Mouse (Mus musculus) MEL (cell line): ENCODE results near the gene Daxx. TPM values are rescaled to one million over a fixed set of nuclear protein-coding genes. Genes with fewer than 3 reads are reported as not detected.
"Not testable (repeated sequence)": the region's sequence is repeated elsewhere in the genome, so short reads cannot be mapped to it uniquely, and the experiment has no call there.

Source experiments
- DNase-seq: peaks from one replicate; pipeline ENCODE4 v3.0.0; 2011; ENCODE audit warnings: low read depth, low spot score
- H3K27ac ChIP-seq: 2 replicates; pipeline ENCODE4 v1.5.1; 2012; ENCODE audit warnings: low read depth, mild to moderate bottlenecking, control low read depth, low read length, moderate library complexity; ENCODE audit not compliant: control insufficient read depth
- H3K27me3 ChIP-seq, 2 experiments: fragments of 150-350 bp in 1 of 2; sonication (generic) in 1 of 2; 2 replicates each; pipeline ENCODE4 v1.6.1; 2012; ENCODE audit warnings: low read length in 2 of 2, mild to moderate bottlenecking in 2 of 2, improper control_type of control experiment in 1 of 2, moderate library complexity in 1 of 2; ENCODE audit not compliant: insufficient read depth in 2 of 2, control insufficient read depth in 1 of 2
- H3K36me3 ChIP-seq, 2 experiments: 2 replicates each; pipeline ENCODE4 v1.6.1; 2012 to 2014; ENCODE audit warnings: low read length in 2 of 2, improper control_type of control experiment in 1 of 2, inconsistent platforms in 1 of 2, mild to moderate bottlenecking in 1 of 2; ENCODE audit not compliant: insufficient read depth in 2 of 2, control insufficient read depth in 1 of 2
- H3K4me1 ChIP-seq, 2 experiments: fragments of 150-350 bp in 1 of 2; sonication (generic) in 1 of 2; 2 replicates each; pipeline ENCODE4 v1.6.1; 2012; ENCODE audit warnings: low read length in 2 of 2, improper control_type of control experiment in 1 of 2, mild to moderate bottlenecking in 1 of 2; ENCODE audit not compliant: insufficient read depth in 2 of 2, control insufficient read depth in 1 of 2
- H3K4me3 ChIP-seq, 2 experiments: fragments of 150-350 bp in 1 of 2; sonication (generic) in 1 of 2; 2 replicates each; pipeline ENCODE4 v1.5.1; 2012; ENCODE audit warnings: low read depth in 2 of 2, low read length in 2 of 2, mild to moderate bottlenecking in 2 of 2, moderate library complexity in 2 of 2, control low read depth in 1 of 2, improper control_type of control experiment in 1 of 2; ENCODE audit not compliant: control insufficient read depth in 1 of 2, insufficient read depth in 1 of 2
- H3K79me2 ChIP-seq: 2 replicates; pipeline ENCODE4 v1.6.1; 2012; ENCODE audit warnings: mild to moderate bottlenecking, low read length, moderate library complexity; ENCODE audit not compliant: control insufficient read depth, poor library complexity, insufficient read depth
- H3K9ac ChIP-seq: 2 replicates; pipeline ENCODE4 v1.6.1; 2012; ENCODE audit warnings: low read depth, mild to moderate bottlenecking, control low read depth, low read length, moderate library complexity; ENCODE audit not compliant: control insufficient read depth, poor library complexity, severe bottlenecking
- H3K9me3 ChIP-seq: fragments of 150-350 bp; sonication (generic); replicated peaks from 2 replicates; pipeline ENCODE4 v1.6.1; 2012; ENCODE audit warnings: mild to moderate bottlenecking, low read length, improper control_type of control experiment, moderate library complexity; ENCODE audit not compliant: insufficient read depth
- BHLHE40 ChIP-seq: IDR thresholded peaks from 2 replicates; pipeline ENCODE4 v1.6.1; 2012; ENCODE audit warnings: low read depth, mild to moderate bottlenecking, inconsistent platforms, low read length, improper control_type of control experiment, borderline replicate concordance
- CTCF ChIP-seq, 3 experiments: IDR thresholded peaks in 2 of 3; conservative IDR thresholded peaks in 1 of 3; 2 replicates each; pipeline ENCODE4 v1.5.1; 2011 to 2012; ENCODE audit warnings: low read length in 3 of 3, low read depth in 2 of 3, mild to moderate bottlenecking in 2 of 3, improper control_type of control experiment in 1 of 3, inconsistent platforms in 1 of 3, mixed read lengths in 1 of 3, moderate library complexity in 1 of 3; ENCODE audit not compliant: control insufficient read depth in 1 of 3, insufficient read depth in 1 of 3, poor library complexity in 1 of 3, severe bottlenecking in 1 of 3
- GATA1 ChIP-seq: IDR thresholded peaks from 2 replicates; pipeline ENCODE4 v1.6.1; 2011; ENCODE audit warnings: low read depth, low read length, improper control_type of control experiment
- KAT2A ChIP-seq: conservative IDR thresholded peaks from 2 replicates; pipeline ENCODE4 v1.6.1; 2012; ENCODE audit warnings: low read depth, low read length, improper control_type of control experiment, inconsistent platforms
- MAFK ChIP-seq: IDR thresholded peaks from 2 replicates; pipeline ENCODE4 v1.6.1; 2011; ENCODE audit warnings: low read depth, mild to moderate bottlenecking, low read length, improper control_type of control experiment, borderline replicate concordance
- MYB ChIP-seq: IDR thresholded peaks from 2 replicates; pipeline ENCODE4 v1.6.1; 2011; ENCODE audit warnings: mild to moderate bottlenecking, low read depth, low read length, improper control_type of control experiment
- NELFE ChIP-seq: IDR thresholded peaks from 2 replicates; pipeline ENCODE4 v1.6.1; 2011; ENCODE audit warnings: low read depth, low read length, improper control_type of control experiment
- RCOR1 ChIP-seq: IDR thresholded peaks from 2 replicates; pipeline ENCODE4 v1.6.1; 2012; ENCODE audit warnings: low read depth, mild to moderate bottlenecking, inconsistent platforms, low read length, improper control_type of control experiment
- TCF12 ChIP-seq: IDR thresholded peaks from 2 replicates; pipeline ENCODE4 v1.6.1; 2014; ENCODE audit warnings: low read depth, mild to moderate bottlenecking, inconsistent platforms, low read length, improper control_type of control experiment, moderate library complexity
- UBTF ChIP-seq: IDR thresholded peaks from 2 replicates; pipeline ENCODE4 v1.6.1; 2012; ENCODE audit warnings: low read depth, mild to moderate bottlenecking, inconsistent platforms, low read length, improper control_type of control experiment, moderate library complexity, borderline replicate concordance; ENCODE audit not compliant: insufficient read depth
- USF1 ChIP-seq: IDR thresholded peaks from 2 replicates; pipeline ENCODE4 v1.6.1; 2014; ENCODE audit warnings: low read depth, mild to moderate bottlenecking, inconsistent platforms, low read length, improper control_type of control experiment, moderate library complexity
- ZNF384 ChIP-seq: IDR thresholded peaks from 2 replicates; pipeline ENCODE4 v1.6.1; 2012; ENCODE audit warnings: low read depth, mild to moderate bottlenecking, inconsistent platforms, low read length, improper control_type of control experiment
- polyA plus RNA-seq, 2 experiments: library from polyadenylated mRNA; stranded (reverse) in 1 of 2; unstranded in 1 of 2; fragments of >175 nt in 1 of 2; fragments of >200 nt in 1 of 2; gene quantifications; 2 replicates each; pipeline versions ENCODE4 v1.2.1 to v1.2.4; 2012; ENCODE audit warnings: low replicate concordance in 2 of 2, low read depth in 1 of 2; ENCODE audit not compliant: insufficient read length in 2 of 2, insufficient read depth in 1 of 2, missing spikeins in 1 of 2
- total RNA-seq: library from RNA; depleted of rRNA; stranded (reverse); fragments of 300-350 nt; gene quantifications from 2 replicates; pipeline ENCODE4 v1.2.3, GENCODE M21; 2012

Gene Daxx
- total and polyA plus RNA-seq, 3 experiments: 40.6 to 68.0 TPM; not detected in 1

GRCm38 (mm10) chr17:33890533-33891059, 18.6 kb upstream of the Daxx start, which contains the start of gene Kifc1 (continued):
- TF ChIP-seq NELFE (peak; percentile 42; the same call in 1 of the 2 replicates), UBTF (no peak), KAT2A (peak; percentile 62; the same call in 1 of the 2 replicates), MAFK (no peak), RCOR1 (no peak), GATA1 (no peak), MYB (no peak), USF1 (no peak), TCF12 (no peak; the same call in 1 of the 2 replicates)

- H3K27me3 ChIP-seq: no peaks in the 10 kb centered on the region
- DNase-seq: no peak
These were observed 17.9 kb upstream of the Daxx start for GRCm38 (mm10) chr17:33891357-33891756.

GRCm38 (mm10) chr17:33891892-33892291, 17.3 kb upstream of the Daxx start:
- not testable (repeated sequence) for H3K27ac ChIP-seq, H3K4me3 ChIP-seq, H3K9me3 ChIP-seq, DNase-seq, H3K27me3 ChIP-seq, H3K9ac ChIP-seq
- H3K4me1 ChIP-seq: peaks cover 4 to 18% of the 10 kb centered on the region in 2 experiments
- H3K36me3 ChIP-seq: peaks cover 0 to 16% of the 10 kb centered on the region in 2 experiments; a peak in 2 of 4 replicates
- H3K79me2 ChIP-seq: peaks cover 27% of the 10 kb centered on the region
- TF ChIP-seq ZNF384: peak; percentile 41; the same call in 1 of the 2 replicates
- TF ChIP-seq CTCF (IDR thresholded peaks at IDR 0.05 in 2 of 3, conservative IDR thresholded peaks at IDR 0.05 in 1 of 3; ENCODE audit: control insufficient read depth in 1 of 3, insufficient read depth in 1 of 3, low read depth in 2 of 3, low read length in 3 of 3, poor library complexity in 1 of 3, severe bottlenecking in 1 of 3): 0 out of 6 replicates have a peak, but pooled peaks of 2 of the 3 experiments have one; percentile 2 to 9

More at GRCm38 (mm10) chr17:33891357-33891756, 17.9 kb upstream of the Daxx start:
- Histone ChIP-seq H3K36me3 (peaks cover 0 to 16% of the 10 kb centered on the region in 2 experiments; a peak in 2 of 4 replicates), H3K4me1 (peaks cover 4 to 18% of the 10 kb centered on the region in 2 experiments), H3K27ac (no peak overlapping the region), H3K9ac (0 out of 2 replicates have a peak overlapping the region, but pooled peaks have one; percentile 8), H3K79me2 (peaks cover 27% of the 10 kb centered on the region), H3K4me3 (no peak overlapping the region), H3K9me3 (no peaks in the 10 kb centered on the region)
- TF ChIP-seq RCOR1 (no peak), MAFK (no peak), BHLHE40 (no peak)
